Mouse (Mus musculus): ENCODE data around the gene Smg1. TPM values are rescaled to one million over a fixed set of nuclear protein-coding genes. Genes with fewer than 3 reads are reported as not detected.

The Smg1 gene
- total RNA-seq, 4 experiments from 2014 or later = 50.3 to 75.5 (median 58.2) TPM

- no peak for DNase-seq
Measured at GRCm38 (mm10) chr7:118103462-118104379, 139.7 kb downstream of the Smg1 start.

GRCm38 (mm10) chr7:118102678-118103461 lies 140.6 kb downstream of the Smg1 start:
- DNase-seq = no peak

GRCm38 (mm10) chr7:118102231-118102630 lies 141.2 kb downstream of the Smg1 start:
- DNase-seq = no peak

GRCm38 (mm10) chr7:118097615-118098014 lies 145.9 kb downstream of the Smg1 start:
- no peak for DNase-seq

Other genes starting within 250 kb of the Smg1 start
- gene Rps15a, start 127.5 kb downstream of the Smg1 start, total RNA-seq (2022) = 1,000 to 10,000 TPM in 1 of 4 experiments, 100 to 1,000 TPM in 3; 763 to 1,011 (median 933) TPM
- 100 to 1,000 TPM; 178 to 240 (median 198) TPM for gene Arl6ip1, start 114.0 kb downstream of the Smg1 start, total RNA-seq (2022)
- 10 to 100 TPM in 2 of 4 experiments, 1 to 10 TPM in 2; 5.7 to 12.3 (median 8.6) TPM for gene Syt17, start 204.6 kb upstream of the Smg1 start, total RNA-seq (2022)
- 10 to 100 TPM; 13.9 to 20.3 (median 17.1) TPM for gene Itpripl2, start 248.3 kb upstream of the Smg1 start, total RNA-seq (2022)

Data from adrenal gland, adult 8-10 months (tissue).